Mouse (Mus musculus): ENCODE results near the gene Apba2. TPM values are rescaled to one million over a fixed set of nuclear protein-coding genes. Genes with fewer than 3 reads are reported as not detected.

The Apba2 gene
- 1 to 10 TPM in 1 of 2 experiments, under 1 TPM in 1; 0.49 to 1.1 TPM for total RNA-seq (2021)
- long read RNA-seq, experiment 1 = 0 reads
- long read RNA-seq, experiment 2 = 0 reads

GRCm38 (mm10) chr7:64501536-64502270 is at the start of gene Apba2:
Gene Apba2, plus strand, starts transcription at chr7:64501706.
- peak; percentile 21 for DNase-seq

DNA sequence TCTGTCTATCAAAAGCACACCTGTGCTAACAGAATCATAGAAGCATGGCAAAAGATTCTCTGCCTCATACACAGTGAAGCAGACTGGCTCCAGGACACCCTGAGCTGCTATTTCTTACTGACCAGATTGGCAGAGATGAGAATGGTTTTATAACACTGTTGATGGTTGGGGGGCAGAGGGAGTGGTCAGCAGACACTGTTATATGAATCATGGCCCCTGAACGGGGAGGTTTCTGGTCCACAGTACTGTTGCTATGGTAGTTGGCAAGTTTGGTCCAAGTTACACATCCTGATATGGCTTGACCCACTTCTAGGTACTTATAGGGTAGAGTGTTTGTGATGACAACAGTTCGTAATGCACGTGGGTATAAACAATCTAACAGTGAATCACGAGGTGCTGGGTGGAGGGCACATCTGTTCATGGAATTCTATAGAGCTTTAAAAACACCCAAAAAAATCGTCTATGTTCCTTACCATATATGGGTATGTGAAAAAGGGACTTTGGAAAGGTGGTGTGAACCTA is 49.6 kb upstream of the Apba2 start:
- no peak for DNase-seq

- DNase-seq = no peak
These were observed 48.9 kb upstream of the Apba2 start for GRCm38 (mm10) chr7:64452471-64453222.

- DNase-seq = no peak
These were observed 45.3 kb upstream of the Apba2 start for GRCm38 (mm10) chr7:64456176-64456575.

DNA sequence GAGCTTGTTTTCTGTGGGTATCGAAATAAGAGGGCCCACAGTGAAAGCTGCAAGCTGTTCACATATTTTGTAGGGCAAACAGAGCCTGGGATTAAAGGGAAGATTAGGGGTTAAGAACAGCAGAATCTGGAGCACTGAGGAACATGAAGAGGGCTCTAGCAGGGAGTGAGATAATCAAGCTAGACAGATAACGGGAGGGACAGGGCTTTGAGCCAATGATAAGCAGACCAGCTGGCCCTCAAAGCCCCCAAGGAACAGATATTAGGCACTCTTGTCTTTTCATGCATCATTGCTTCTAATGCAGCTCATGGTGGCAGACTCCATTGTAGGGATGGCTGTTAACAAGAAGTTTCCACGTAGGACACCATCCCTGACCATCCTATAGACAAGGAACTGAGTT is 44.8 kb upstream of the Apba2 start:
- DNase-seq = no peak

DNA sequence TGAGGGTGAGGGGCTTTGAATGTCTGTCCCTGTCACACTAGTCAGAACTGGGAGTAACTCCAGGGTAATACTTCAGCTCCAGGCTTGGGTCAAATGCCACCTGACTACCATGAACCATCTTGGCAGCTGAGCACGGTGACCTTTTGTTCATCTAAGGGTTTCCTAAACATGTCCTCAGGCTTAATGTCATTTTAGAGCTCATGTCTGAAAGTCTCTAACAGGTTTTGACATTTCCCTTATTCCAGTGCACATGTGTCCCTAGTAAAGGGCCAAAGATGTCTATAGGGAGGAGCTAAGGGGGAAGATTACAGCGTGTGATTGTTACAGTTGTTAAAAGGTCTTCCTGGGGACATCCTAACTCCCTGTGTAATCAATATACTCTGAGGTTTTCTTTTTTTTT is 43.7 kb upstream of the Apba2 start:
- no peak for DNase-seq

DNA sequence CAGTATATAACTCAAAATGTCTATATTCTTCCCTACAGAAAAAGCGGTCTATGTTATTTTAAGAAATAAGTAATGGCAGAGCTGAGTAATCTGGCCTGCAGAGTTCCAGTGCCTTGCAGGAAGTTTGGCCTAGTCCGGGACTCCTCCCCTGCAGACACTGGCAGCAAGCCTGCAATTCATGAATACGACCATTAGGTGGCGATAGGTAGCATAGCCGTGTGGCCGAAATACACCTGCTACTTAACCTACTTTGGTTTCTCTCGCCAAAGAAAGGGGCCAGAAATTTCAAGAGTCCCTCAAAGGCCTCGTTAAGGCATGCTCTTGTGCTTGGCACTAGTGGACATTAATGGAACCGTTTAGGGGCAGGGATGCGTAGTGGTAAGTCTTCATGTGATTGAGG is 4.1 kb upstream of the Apba2 start:
- DNase-seq = no peak

- no peak for DNase-seq
These were observed 1.0 kb downstream of the Apba2 start for GRCm38 (mm10) chr7:64502271-64503180.

DNA sequence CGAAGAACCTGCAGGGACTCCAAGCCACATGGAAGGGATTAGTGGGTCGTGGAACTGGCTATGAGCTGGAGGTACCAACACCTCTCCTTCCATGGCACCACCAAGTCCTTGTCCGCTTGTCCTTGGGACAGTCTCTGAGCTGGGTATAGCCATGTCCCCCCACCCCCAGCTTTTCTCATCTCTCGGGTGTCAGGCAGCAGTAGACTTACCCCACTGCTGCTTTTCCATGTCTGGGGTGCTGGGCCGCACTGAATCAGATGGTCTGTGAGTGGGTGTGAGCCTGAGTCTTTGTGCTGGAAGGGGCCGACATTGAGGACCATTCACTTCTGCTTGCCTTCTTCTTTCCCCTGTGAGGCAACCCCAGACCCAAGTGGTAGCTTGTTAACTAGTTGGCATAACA is 2.1 kb downstream of the Apba2 start:
- no peak for DNase-seq

DNA sequence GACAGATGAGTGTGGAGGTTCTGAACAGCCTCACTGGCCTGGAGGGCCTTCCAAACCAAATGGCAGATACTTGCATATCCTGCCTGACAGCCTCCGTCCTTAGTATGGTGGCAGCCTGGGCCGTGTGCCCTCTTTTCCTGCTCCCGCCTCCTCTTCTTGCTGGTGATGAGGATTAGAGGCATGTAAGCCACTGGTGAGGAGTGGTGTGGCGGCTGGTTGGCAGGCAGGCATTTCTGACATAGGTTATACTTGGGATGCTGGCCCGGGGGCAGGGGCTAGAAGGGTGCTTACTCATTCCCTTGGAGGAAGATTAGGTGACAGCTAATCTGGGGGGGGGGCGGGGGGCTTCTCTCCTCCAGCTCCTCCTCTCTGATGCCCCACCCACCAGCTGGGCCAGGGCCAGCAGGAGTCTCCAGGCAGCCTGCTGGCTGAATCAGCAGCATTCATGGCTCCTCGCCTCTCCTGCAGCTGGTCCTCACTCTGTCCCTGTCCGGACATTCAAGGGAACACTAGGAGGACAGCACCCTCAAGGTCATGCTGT is 3.3 kb downstream of the Apba2 start:
- DNase-seq = no peak

DNA sequence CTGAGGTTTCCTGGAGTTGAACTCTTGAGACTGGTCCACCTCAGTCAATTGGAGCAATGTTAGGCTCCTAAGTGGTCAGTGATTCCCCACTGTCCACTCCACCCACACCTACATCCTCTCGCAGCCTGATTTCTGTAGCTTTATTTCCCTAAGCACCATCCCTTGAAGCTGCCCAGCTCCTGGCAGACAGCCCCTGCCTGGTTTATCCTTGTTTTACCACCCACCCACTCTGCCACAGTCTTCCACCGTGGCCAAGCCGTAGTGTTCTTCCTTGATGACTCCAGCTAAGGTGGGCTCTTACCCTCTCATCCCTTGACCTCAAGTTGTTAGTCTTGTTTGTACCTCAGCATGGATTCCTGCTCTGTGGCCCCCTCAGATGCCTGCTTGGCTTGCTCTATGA is 4.1 kb downstream of the Apba2 start:
- no peak for DNase-seq

DNA sequence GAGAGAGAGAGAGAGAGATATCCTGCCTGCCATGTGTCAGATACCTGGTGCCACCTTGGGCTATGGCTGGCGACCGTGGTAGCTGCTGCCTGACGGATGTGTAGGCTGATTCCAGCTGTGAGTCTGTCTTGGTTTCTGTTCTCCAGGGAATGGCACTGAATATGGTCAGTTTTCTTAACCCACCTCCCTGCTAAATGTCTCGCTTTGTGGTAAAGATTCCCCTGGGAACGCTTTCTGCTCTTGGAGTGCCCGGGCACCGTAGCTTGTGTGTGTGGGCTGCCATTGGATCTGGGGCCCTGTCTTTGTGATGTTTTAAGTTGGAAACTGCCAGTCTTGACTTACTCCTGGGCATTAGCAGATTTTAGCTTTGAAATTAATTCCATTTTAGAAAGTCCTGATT is 7.3 kb downstream of the Apba2 start:
- no peak for DNase-seq

DNA sequence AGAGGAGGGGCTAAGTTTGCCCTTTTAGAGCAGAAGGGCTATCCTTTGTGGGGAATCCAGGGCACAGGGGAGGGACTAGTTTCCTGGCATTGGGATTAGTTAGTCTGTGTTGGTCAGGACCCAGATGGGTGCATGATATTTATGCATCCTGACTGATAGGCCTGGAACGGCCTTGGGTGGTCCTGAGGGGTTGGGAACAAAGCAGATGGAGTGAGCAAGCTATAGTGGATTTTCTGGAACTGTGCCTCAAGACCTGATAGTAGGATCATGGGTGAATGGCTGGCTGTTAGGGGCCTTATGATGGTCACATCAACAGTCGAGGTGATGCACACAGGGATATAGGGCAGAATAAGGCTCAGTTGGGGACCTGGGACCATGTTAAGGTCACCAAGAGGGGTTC is 8.4 kb downstream of the Apba2 start:
- no peak for DNase-seq

GRCm38 (mm10) chr7:64510526-64511210 is 9.2 kb downstream of the Apba2 start:
- no peak for DNase-seq

DNA sequence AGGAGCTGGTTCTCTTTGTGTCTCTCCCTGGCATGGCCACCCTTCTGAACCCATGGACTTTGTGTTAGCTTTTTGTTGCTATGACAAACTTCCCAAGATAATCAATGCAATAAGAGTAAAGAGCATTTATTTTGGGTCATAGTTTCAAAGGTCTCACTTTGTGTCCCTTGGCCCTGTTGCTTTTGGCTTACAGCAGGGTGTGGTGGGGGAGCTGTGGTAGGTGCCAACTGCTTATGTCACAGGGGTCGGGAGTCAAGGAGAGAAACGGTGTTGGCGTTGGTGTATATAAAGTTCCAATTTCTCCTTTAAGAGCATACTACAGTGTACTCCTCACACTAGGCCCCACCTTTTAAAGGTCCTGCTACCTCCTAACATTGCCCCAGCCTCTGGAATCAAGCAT is 12.1 kb downstream of the Apba2 start:
- no peak for DNase-seq

DNA sequence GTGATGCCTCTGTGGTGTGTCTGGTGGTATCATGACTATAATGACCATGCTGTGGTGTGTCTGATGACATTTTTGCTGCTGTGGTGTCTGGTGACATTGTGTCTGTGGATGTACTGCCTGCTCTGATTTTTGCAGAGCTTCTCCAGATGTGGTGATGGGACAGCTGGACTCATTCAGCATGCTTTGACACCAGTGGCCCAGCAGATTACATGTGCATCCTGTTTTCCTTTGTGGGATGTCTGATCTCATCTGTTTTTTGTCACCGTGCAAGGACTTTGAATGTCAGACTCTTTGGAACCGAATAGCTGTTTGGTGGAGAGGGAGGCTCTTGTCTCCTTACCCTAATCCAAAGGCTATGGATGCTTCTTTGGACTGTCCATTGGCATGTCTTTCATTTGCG is 13.8 kb downstream of the Apba2 start:
- DNase-seq = no peak

DNA sequence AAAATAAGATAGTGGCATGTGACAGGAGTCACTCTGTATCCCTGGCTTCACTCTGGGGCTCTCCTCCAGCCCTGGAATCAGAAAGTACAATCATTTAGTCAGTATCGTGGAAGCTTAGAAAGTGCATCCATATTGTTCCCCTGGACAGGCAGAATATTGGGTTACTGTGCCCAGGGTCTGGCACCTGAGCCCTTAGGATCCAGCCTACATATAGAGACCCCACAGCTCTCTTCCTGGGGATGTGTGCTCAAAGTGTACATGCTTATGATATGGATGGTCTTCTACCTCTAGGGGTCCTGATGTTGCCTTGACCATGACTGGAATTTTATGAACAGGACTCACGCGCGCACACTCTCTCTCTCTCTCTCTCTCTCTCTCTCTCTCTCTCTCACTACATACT is 14.4 kb downstream of the Apba2 start:
- DNase-seq = no peak

GRCm38 (mm10) chr7:64519091-64519490 is 17.6 kb downstream of the Apba2 start:
- no peak for DNase-seq

GRCm38 (mm10) chr7:64519521-64519920 is 18.0 kb downstream of the Apba2 start:
- no peak for DNase-seq

DNA sequence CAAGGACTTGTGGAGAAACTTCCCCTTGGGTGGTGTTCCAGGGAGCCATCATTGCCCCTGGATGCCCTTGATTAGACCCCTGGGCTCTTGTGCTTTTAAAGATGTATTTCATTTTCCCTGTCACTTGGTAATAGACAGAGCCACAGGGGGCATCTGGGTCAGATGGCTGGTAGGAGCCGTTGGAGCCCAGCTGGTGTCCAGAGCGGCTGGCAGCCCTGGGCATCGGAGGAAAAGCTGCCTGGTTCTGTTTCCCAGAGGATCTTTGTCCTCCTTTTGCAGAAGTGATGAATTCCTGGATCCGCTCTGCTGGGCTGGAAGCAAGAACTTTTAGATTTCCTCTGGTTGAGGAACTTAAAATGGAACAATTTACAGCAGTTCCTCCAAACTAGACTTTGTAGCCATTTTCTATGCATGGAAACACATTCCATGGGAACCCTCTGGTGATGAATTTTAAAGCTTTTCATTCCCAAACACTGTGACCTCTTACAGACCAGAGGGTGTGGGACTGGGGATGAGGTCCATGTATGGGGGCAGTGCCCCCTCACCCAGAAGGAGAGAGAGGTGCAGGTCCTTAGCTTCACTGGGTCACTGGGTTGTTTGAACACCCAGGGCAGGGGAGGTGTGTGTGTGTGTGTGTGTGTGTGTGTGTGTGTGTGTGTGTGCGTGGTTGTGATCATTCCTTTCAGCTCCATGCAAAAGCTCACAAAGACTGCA is 20.3 kb downstream of the Apba2 start:
- DNase-seq = no peak

DNA sequence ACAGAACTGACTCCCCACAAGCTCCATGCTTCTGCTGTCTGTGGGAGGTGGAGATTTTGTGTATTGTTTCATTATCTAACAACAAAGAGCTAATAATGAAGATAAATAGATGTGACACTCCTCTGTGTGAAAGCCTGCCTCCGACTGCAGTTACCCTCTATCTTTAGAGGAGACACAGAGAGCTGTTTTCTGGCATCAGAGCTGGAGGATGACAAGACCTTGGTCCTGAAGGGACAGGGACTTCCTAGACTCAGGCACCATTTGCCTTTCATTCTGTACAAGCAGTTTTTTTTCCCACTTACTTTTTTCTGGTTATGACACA is 20.9 kb downstream of the Apba2 start:
- no peak for DNase-seq

Data from gastrocnemius, postnatal 10 days (tissue).